Mouse (Mus musculus) left cerebral cortex, postnatal 10 days (tissue): Measurements from ENCODE around the gene Babam2. TPM values are rescaled to one million over a fixed set of nuclear protein-coding genes. Genes with fewer than 3 reads are reported as not detected.

Experiments used
- DNase-seq, 2 experiments: peaks; one replicate each; pipeline ENCODE4 v3.0.0; 2021 to 2022; ENCODE audit warnings: low spot score in 2 of 2, mixed read lengths in 1 of 2; ENCODE audit errors: extremely low spot score in 1 of 2
- intact Hi-C: fragments of 180-260 bp; cut with DNase I; formaldehyde crosslinking; loops from one replicate; pipeline ENCODE4 v1.15.1; 2025
- total RNA-seq, 2 experiments: library from RNA; stranded (reverse); gene quantifications; 2 replicates each; pipeline ENCODE4 v1.2.3; 2021

Babam2 gene
- total RNA-seq, 2 experiments from 2014 or later, result 40.5 to 48.7 TPM

- no peak for DNase-seq
- intact Hi-C loops, result no loop called here
Measured at GRCm38 (mm10) chr5:31904968-31905683, 207.6 kb downstream of the Babam2 start.

- intact Hi-C loops, result no loop called here
- no peak for DNase-seq
Measured at GRCm38 (mm10) chr5:31905808-31906207, 208.3 kb downstream of the Babam2 start.

GRCm38 (mm10) chr5:31906286-31906951 is 208.9 kb downstream of the Babam2 start:
- intact Hi-C loops, result no loop called here
- no peak for DNase-seq

- intact Hi-C loops, result no loop called here
- DNase-seq, result no peak
Measured at GRCm38 (mm10) chr5:31907959-31908358, 210.5 kb downstream of the Babam2 start.

- intact Hi-C loops, result no loop called here
- no peak for DNase-seq
Measured at GRCm38 (mm10) chr5:31908818-31909217, 211.3 kb downstream of the Babam2 start.

GRCm38 (mm10) chr5:31916241-31916640 is 218.8 kb downstream of the Babam2 start:
- intact Hi-C loops, result no loop called here
- no peak for DNase-seq

GRCm38 (mm10) chr5:31918566-31918965 is 221.1 kb downstream of the Babam2 start:
- intact Hi-C loops, result no loop called here

GRCm38 (mm10) chr5:31920129-31920528 is 222.6 kb downstream of the Babam2 start:
- intact Hi-C loops, result loop anchor here (10.0 kb wide), 1 partner anchor 215 kb away; the partner anchor contains the start of gene Fosl2
- DNase-seq, result no peak

More at GRCm38 (mm10) chr5:31918566-31918965, 221.1 kb downstream of the Babam2 start:
- no peak for DNase-seq

GRCm38 (mm10) chr5:31920890-31921289 is 223.4 kb downstream of the Babam2 start:
- no peak for DNase-seq
- intact Hi-C loops, result loop anchor here (10.0 kb wide), 1 partner anchor 214 kb away; the partner anchor contains the start of gene Fosl2

GRCm38 (mm10) chr5:31924075-31924474 is 226.6 kb downstream of the Babam2 start:
- intact Hi-C loops, result loop anchor here (10.0 kb wide), 1 partner anchor 211 kb away; the partner anchor contains the start of gene Fosl2
- DNase-seq, result no peak

- intact Hi-C loops, result loop anchor here (10.0 kb wide), 1 partner anchor 208 kb away; the partner anchor contains the start of gene Fosl2
- DNase-seq, result peak in 1 of 2 experiments; percentile 25
Measured at GRCm38 (mm10) chr5:31926551-31926950, 229.1 kb downstream of the Babam2 start.

- intact Hi-C loops, result loop anchor here (10.0 kb wide), 1 partner anchor 206 kb away; the partner anchor contains the start of gene Fosl2
- peak; percentile 22 to 26 for DNase-seq
Measured at GRCm38 (mm10) chr5:31929007-31929406, 231.5 kb downstream of the Babam2 start.

- intact Hi-C loops, result no loop called here
- DNase-seq, result no peak
Measured at GRCm38 (mm10) chr5:31931127-31931625, 233.7 kb downstream of the Babam2 start.

GRCm38 (mm10) chr5:31931637-31932036 is 234.2 kb downstream of the Babam2 start:
- DNase-seq, result no peak
- intact Hi-C loops, result no loop called here

- DNase-seq, result no peak
- intact Hi-C loops, result no loop called here
Measured at GRCm38 (mm10) chr5:31933296-31933695, 235.8 kb downstream of the Babam2 start.

- intact Hi-C loops, result no loop called here
- DNase-seq, result no peak
Measured at GRCm38 (mm10) chr5:31934397-31934796, 236.9 kb downstream of the Babam2 start.

- intact Hi-C loops, result no loop called here
- no peak for DNase-seq
Measured at GRCm38 (mm10) chr5:31935936-31936335, 238.5 kb downstream of the Babam2 start.

- no peak for DNase-seq
- intact Hi-C loops, result no loop called here
Measured at GRCm38 (mm10) chr5:31936523-31936922, 239.0 kb downstream of the Babam2 start.

- no peak for DNase-seq
- intact Hi-C loops, result no loop called here
Measured at GRCm38 (mm10) chr5:31940876-31941275, 243.4 kb downstream of the Babam2 start.

GRCm38 (mm10) chr5:31947185-31947584 is 249.7 kb downstream of the Babam2 start:
- intact Hi-C loops, result no loop called here
- no peak for DNase-seq
